Mouse (Mus musculus): ENCODE measurements around the gene Kif13a.

DNA sequence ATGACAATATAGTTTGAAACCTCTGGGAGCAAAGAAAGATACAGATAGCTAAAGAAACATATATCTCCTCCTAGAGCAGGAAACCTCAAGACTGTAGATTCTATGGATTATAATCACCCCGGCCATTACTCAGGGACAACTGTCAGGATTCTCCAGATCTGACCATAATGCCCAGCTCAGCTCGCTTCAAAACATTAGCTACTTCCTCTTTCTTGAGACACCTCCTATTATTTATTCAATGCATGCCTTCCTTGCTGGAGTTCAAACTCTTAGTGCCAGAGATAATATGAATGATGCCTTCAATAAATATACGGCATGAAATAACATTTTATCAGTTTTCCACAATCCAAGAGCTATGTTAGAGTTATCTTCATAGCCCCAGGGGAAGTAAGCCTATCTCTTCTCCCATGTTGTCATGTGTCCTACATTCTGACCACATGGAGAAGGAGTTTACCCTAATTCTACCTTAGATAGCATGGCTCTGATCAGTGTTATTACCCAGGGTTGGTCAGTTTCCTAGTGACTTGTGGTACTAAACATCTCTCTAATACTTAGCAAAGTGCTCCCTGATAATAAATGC, 66.4 kb downstream of the Kif13a start:
- TF ChIP-seq POLR2A (IDR thresholded peaks at IDR 0.05; ENCODE audit: low read depth, low read length) (no peak), CTCF (IDR thresholded peaks at IDR 0.05; ENCODE audit: extremely low read depth, insufficient read length, insufficient replicate concordance, low read depth, low read length) (no peak)
